Mouse (Mus musculus): ENCODE data around the gene Tmem98. TPM values are rescaled to one million over a fixed set of nuclear protein-coding genes. Genes with fewer than 3 reads are reported as not detected.

The Tmem98 gene
- total RNA-seq, 2 experiments from 2014 or later = 3.3 to 4.9 TPM

DNA sequence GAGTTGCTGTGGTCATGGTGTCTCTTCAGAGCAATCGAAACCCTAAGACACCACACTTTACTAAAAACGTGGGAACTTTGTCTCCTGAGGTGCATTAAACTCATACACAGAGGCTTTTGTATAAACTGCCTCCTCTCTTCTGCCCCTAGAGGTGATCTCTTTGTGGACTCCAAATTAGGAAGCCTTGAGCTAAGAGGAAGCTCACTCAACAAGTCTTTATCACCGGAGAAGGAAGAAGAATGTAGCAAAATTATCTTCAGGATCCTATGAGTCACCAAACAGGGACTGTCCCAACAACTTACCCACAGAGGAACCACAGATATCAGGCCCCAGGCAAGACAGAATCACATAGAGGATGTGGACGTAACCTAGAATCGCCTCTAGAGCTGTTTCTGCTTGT is 24.3 kb upstream of the Tmem98 start:
- DNase-seq = no peak
- intact Hi-C loops (cut with DNase I; ENCODE audit: low total_unique reads) = no loop called here

DNA sequence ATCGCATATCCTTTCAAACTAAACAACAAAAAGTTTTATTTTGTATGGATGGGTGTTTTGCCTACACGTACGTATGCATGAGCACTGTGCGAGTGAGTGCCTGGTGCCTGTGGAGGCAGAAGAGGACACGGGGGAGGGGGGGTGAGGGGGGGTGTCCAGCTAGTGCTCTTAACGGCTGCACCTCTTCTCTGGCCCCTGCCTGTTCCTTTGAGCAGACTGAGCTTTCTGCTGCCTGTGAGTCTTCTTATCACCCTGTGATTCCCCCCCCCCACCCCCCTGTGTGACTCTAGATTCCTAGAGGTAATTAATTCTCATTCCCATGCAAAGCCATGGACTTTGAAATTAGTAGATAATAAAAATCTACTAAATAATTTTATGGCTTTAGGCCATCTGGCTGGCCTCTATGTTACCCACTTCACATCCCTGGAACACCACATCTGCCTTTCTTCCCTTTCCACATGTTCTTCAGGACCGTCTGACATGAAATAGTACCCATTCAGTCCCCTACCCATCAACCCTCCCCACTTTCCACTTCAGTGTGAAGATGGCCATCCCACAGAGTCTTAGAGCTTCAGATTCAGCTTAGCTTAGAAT is 20.2 kb upstream of the Tmem98 start:
- no peak for DNase-seq
- intact Hi-C loops (cut with DNase I; ENCODE audit: low total_unique reads) = no loop called here

DNA sequence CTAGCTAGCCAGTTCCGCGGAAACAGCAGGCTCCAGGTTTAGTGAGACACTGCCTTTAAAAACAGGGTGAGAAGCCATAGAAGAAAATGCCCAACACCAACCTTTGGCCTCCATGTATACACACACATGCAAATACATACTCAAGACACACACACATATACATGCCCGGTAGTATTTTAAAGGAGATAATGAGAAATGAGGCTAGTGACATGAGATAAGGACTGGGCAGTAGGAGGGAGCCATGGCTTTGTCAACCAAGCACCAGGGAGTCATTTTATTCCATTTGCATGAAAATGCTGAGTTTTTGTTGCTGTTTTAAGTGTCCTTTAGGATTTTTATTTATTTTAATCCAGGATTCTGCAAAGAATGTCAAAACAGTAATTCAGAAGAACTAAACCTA is 19.6 kb upstream of the Tmem98 start:
- no peak for DNase-seq
- intact Hi-C loops (cut with DNase I; ENCODE audit: low total_unique reads) = no loop called here

DNA sequence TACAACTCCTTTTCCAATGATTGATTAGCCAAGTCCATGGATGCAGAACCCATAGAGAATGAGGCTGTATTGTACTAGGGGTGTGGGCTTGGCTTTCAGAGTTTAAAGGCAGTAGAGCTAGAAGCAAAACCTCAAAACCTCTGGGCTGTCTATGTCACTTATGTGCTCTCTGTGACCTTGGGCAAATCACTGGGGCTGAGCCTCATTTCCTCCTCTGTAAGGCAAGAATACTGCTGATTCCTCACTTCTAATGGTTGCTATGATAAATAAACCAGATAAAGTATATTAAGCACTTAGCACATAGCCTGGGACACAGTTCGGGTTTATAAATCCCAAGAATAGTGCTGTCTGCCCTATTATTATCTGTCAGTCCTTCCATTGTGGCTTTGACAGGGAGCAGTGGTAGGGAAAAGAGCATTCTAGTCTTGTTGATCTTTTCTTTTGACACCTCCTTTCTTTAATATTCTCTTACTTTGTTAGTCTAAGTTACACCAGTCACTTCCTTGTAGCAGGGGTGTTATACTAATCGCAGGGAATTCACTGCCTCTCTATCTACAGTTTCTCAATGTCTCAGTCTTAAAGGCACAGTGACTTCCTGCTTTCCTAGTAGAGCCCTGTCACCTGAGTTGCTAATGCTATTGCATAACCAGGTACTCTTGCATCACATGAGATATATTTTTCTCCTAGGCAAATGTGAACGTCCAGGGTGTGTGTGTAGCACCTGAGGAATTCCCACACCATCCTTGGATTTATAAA is 18.1 kb upstream of the Tmem98 start:
- no peak for DNase-seq
- intact Hi-C loops (cut with DNase I; ENCODE audit: low total_unique reads) = no loop called here

DNA sequence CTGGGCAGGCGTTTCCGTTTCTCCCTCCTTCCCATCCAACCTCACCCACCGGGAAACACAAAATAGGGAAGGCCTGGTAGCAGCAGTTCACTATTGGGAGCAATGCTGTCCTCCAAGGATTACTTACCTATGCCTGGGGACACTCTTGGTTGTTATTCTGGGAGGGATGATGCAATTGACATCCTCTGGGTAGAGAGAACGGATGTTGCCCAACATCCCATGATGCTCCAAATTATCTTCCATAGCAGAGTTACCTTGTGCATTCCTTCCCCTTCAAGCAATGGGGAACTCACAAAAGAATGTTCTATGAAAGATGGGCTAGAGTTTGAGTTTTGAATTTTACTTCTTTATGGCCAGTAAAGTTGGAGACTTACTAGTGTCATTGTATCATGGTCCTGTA is 16.6 kb upstream of the Tmem98 start:
- intact Hi-C loops (cut with DNase I; ENCODE audit: low total_unique reads) = no loop called here
- DNase-seq = no peak

DNA sequence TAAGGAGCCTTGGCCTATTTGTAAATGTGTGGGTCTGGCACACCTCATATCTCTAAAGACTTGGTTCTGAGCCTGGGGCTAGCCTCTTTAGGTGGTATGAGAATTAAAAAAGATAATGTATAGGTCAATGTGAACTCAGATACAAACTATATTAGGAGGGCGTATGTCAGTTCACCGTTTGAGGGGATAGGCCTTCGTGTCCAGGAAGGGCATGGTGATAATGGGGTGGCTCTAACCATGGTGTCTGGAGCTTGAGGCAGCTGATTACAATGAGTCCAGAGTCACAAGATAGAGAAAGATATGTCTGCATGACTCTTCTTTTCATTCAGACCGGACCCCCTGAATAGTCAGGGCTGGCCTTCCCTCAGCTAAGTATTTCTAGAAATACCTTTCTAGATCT is 15.7 kb upstream of the Tmem98 start:
- intact Hi-C loops (cut with DNase I; ENCODE audit: low total_unique reads) = no loop called here
- DNase-seq = no peak

DNA sequence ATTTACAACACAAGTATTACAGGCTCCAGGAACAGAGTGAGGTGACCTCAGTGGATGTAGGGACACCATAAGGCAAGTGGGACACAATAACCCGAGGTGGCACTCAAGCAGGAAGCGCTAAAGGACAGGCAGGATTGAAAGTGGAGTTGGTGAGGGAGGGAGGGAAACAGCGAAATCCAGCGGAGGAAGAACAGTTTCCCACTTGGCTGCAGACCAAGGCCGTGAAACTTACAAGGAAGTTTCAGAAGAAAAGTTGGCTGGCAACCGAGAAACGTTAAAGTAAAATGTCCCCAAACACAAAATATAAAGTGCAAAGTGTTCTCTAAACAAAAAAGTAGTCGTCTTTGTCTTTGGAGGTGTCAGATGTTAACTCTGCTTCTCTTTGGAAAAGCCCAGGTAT is 14.5 kb upstream of the Tmem98 start:
- intact Hi-C loops (cut with DNase I; ENCODE audit: low total_unique reads) = no loop called here
- no peak for DNase-seq

DNA sequence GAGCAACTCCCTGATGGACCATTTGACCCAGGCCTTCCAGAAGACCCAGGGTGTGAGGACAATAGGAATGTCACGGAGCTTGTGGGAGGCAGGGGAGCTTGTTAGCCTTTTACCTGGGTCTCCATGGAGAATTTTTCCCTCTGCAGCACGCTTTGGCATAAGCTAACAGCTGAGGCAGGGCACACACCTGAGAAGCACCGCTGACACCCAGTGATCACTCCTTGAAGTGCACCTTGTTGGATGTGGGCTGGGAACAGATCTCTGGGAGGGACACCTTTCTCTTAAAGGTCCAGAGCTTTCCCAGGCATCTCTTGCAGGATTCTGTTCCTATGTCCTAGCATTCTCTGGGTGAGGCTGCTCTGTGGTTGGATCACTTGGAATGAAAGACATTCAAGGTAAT is 10.0 kb upstream of the Tmem98 start:
- intact Hi-C loops (cut with DNase I; ENCODE audit: low total_unique reads) = no loop called here
- no peak for DNase-seq

DNA sequence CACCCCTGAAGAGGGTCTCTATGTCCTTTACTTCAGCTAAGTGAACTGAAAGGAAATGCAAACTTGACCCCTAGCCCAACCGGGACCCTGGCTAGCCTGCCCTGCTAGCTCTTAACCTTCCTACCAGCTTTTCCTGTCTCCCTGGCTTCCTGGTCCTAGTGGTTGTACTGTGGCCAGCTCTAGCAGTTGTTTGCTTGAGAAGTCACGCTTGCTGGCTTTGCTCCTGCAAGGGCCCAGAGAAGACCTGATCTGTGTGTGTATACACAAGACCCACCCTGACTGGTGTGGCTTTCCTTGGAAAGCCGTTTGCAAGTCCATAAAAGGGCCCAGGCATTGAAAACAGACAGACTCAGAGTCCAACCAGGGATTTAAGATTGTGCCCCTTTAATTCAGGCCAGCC is 7.3 kb upstream of the Tmem98 start:
- intact Hi-C loops (cut with DNase I; ENCODE audit: low total_unique reads) = no loop called here
- no peak for DNase-seq

DNA sequence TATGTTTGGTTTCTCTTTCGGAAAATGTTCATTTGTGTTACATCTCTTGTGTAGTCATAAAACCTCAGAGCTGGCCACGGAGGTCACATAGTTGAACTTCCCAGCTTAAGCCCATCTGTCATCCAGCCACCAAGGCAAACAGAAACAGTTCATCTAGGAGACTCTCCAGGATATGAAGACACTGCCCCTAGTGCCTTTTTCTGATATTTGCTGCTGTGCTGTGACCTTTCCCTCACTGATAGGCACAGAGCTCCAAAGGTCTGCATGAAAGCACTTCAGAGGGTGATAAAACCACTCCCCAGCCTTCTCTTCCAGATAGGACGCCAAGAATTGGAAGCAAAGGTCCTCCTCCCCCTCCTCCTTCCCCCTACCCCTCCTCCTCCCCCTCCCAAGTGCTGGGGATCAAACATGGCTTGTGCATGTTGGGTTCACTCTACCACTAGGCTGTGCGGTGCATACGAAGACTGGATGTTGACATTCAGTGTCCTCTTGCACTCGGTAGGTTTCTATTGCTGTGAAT is 1.4 kb upstream of the Tmem98 start:
- intact Hi-C loops (cut with DNase I; ENCODE audit: low total_unique reads) = no loop called here
- DNase-seq = no peak

DNA sequence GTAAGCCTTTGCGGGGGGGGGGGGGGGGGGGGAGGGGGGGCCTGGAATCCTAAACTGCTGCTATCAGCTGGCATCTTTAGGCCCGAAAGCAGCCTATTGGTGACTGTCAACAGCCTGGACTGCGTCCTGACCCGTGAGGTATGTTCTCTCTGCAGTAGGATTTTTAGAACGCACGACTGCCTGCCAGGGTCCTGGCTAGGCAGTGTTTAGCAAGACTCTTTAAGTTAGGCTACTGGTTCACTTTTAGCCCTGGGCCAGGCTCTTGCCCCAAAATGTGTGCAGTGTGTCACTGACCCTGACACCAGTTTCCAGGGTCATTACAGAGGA is 346 bp upstream of the Tmem98 start:
- DNase-seq = no peak
- intact Hi-C loops (cut with DNase I; ENCODE audit: low total_unique reads) = no loop called here

DNA sequence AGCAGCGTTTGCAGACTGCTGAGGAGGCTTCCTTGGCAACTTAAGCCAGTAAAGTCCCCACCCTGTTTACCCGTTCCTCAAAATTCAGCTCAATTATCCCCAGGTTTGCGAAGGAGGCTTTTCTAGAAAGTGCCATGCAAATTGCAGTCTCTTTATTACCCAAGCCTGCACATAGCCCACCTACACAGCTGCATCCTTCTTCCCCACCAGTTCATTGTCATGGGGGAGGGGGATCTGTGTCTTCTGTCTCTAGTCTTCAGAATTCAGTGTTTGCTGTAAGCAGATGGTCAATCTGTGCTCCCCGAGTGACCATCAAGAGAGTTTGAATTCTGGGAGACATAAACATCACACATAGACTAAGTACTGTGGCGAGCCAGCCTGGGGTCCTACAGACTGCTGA is 1.2 kb downstream of the Tmem98 start:
- DNase-seq = no peak
- intact Hi-C loops (cut with DNase I; ENCODE audit: low total_unique reads) = no loop called here

DNA sequence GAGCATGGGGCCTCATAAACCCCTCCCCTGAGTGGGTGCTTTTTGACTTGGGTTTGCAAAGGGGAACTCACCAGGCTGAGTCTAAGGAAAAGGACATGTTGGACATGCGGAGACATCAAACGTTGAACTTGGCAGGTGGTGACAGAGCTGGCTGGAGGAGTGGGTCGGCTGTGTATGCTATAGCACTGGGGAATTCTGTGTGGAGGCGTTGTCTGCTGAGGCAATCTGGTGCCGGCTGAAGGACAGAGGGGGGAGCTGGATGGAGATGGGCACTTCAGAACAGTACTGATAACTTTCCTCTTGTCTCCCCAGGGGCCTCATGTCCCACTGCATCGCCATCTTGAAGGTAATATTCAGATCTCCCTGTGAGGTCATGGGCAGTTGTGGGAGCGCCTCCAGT is 5.4 kb downstream of the Tmem98 start:
- intact Hi-C loops (cut with DNase I; ENCODE audit: low total_unique reads) = loop anchor here (5.0 kb wide), 1 partner anchor 118 kb away; no protein-coding TSS in a partner anchor
- no peak for DNase-seq

DNA sequence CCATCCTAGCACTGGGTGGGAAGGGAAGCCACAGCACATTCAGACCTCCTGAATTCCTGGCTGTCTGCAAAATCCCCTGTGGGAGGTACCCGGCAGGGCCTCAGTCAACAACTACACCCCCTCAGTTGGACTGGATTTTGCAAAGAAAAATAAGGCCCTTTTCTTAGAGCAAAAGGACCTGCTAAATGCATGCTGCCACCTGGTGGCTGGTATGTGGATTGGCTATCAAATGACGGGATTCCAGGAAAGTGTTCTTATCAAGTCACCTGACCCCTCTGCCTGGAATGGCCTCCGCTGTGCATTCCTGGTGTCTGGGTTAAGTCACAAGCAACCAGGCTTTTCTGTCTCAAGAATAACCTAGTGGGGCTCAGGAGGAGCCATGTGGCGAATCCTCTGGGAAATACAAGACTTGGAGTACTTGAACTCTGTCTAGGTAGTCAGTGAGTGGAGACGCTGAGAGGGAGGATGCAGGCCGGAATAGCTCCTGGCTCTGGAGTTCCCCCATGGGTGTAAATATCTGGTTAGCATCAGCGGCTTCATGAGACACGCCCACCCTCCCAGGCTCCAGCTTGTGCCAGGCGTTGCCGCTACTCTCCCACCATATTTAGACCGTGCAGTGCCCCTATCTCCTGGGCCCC is 8.2 kb downstream of the Tmem98 start:
- intact Hi-C loops (cut with DNase I; ENCODE audit: low total_unique reads) = loop anchor here (5.0 kb wide), 1 partner anchor 121 kb away; no protein-coding TSS in a partner anchor
- peak; percentile 50 for DNase-seq

DNA sequence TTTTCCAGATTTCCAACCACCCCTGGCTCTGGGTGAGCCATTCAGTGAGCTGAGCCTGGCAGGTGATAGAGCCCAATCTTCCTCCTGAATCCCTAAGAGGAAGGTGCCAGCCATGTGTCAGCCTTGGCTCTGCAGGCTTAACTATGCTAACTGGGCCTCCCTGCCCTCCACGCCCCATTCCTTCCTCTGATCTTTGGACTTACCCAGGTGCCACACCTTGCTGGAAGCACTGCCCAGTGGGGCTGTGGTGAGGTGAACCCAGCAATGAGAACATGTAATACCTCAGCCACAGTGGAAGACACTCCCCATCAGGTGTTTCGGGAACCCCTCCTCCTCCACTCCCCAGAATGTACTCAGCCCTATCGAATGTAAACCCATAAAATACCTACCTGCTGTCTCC is 10.1 kb downstream of the Tmem98 start:
- intact Hi-C loops (cut with DNase I; ENCODE audit: low total_unique reads) = no loop called here
- DNase-seq = no peak

DNA sequence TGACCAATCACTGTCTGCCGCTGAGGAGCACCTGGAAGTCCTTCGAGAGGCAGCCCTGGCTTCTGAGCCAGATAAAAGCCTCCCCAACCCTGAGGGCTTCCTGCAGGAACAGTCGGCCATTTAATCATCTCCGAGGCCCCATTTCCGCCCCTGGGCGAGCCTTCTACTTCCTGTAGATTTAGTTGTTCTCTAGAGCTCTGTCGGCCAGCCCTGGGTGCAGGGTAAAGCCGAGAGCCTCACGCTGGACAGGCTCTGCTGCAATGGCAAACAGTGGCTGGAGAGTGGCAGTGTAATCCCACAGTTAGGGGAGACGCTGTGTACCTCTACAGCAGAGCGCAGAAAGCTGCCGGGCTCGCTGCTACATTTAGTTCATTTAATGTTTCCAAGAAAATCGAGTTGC is 11.3 kb downstream of the Tmem98 start:
- peak; percentile 8 for DNase-seq
- intact Hi-C loops (cut with DNase I; ENCODE audit: low total_unique reads) = no loop called here

DNA sequence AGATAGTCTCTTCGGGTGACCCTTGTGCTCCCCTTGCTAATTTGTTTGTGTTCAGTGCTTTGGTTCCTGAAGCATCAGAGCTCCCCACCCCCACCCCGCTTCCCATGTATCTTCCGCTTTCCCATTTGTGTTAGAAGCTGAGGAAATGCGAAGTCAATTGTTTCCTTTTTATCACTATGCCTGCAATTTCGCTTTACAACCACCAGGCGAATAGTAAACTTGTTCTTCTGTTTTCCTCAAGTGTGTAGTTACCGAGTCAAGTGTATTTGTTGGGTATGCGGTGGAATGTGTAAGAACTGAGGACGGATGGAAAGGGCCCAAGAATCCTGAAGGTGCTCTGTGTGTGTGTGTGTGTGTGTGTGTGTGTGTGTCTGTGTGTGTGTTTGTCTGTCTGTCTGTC is 11.8 kb downstream of the Tmem98 start:
- no peak for DNase-seq
- intact Hi-C loops (cut with DNase I; ENCODE audit: low total_unique reads) = no loop called here

DNA sequence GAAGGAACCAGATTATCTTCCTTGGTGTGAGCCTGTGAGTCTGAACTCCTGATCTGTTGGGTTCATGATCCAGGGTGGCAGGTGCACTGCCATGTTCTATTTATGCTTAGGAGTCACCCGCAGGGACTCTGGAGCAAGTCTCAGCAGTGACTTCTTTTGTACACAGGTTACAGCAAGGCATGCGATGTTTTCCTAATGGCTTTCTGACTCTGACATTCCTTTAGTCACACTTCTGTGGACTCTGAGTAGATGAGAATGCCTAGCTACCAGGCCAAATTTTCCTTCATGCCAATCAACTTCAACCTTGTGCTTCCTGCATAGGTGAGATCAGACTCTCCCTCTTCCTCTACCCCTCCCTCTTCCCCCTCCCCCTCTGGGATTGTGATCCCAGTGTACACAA is 25.4 kb downstream of the Tmem98 start:
- DNase-seq = no peak
- intact Hi-C loops (cut with DNase I; ENCODE audit: low total_unique reads) = no loop called here

DNA sequence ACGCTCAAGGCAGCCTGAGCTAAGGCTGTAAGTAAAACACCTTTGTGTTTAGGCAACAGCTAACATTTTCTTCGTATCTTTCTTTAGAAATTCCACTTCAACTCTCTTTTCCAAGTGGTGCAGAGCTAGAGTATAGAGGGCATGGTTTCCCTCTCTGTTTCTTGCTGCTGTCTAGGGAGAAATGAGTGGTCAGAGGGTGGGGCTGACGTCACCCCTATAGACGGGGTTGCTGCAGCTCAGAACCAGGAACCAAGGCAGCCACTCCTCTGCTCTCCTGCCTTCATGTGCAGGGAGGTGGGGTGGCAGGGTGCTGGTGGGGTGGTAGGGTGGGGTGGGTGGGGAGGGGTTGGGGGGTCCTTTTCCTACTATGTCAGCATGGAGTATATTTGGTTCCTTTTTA is 25.9 kb downstream of the Tmem98 start:
- intact Hi-C loops (cut with DNase I; ENCODE audit: low total_unique reads) = no loop called here
- no peak for DNase-seq

DNA sequence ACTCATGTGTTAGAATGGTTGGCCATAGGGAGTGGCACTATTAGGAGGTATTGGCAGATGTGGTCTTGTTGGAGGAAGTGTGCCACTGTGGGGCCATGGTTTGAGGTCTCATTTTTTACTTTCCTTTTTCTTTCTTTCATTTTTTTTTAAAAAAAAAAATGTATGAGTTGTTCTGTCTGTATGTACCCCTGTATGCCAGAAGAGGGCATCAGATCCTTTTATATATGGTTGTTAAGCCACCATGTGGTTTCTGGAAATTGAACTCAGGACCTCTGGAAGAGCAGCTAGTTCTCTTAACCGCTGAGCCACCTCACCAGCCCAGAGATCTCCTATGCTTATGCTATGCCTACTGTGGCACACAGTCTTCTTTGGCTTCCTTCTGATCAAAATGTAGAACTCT is 28.7 kb downstream of the Tmem98 start:
- intact Hi-C loops (cut with DNase I; ENCODE audit: low total_unique reads) = no loop called here
- DNase-seq = no peak

DNA sequence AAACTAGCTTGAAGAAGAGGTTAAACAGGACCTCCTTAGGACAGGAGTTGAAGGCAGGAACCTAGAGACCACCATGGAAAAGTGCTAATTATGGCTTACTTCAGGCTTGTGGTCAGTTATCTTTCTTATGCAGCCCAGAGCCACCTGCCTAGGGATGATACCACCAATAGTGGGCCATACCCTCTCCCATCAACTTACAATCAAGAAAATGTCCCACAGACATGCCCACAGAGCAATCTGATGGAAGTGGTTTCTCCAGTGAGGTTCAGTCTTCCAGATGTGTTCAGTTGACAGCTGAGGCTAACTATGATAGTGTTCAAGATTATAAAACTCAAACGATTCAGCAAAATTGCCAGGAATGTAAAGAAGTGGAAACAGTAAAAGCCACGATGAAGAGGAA is 33.5 kb downstream of the Tmem98 start:
- intact Hi-C loops (cut with DNase I; ENCODE audit: low total_unique reads) = no loop called here
- no peak for DNase-seq

Measured in gastrocnemius, postnatal 14 days (tissue).